ENCODE assay signal across 7 mouse cellular contexts in genomic region chr1:58802322-58803273, GRCm38 (mm10). TPM values are rescaled to one million over a fixed set of nuclear protein-coding genes. Genes with fewer than 3 reads are reported as not detected.
A peak's percentile ranks its signal among the peaks of the same experiment; 100 is the strongest.
DNase-seq lines count a peak whose midpoint lies in the region; ATAC-seq lines count a peak whose summit lies in the region.

No protein-coding gene starts in this region.

- H3K4me2 ChIP-seq in embryonic facial prominence, embryonic 15.5 days (replicated peaks): 0 out of 2 replicates have a peak overlapping the region, but pooled peaks have one; percentile 6
- peak overlapping the region; percentile 8; the same call in 1 of the 2 replicates for H3K4me2 ChIP-seq in lung, embryonic 15.5 days

- no peak; the same call in 1 of the 2 replicates for ATAC-seq in embryonic facial prominence, embryonic 15.5 days (ENCODE audit: insufficient number of reproducible peaks, low FRiP score, low TSS enrichment, low read depth)
- ATAC-seq in lung, embryonic 15.5 days (ENCODE audit: borderline replicate concordance, extremely low read depth, low FRiP score, low TSS enrichment): peak; percentile 84
- no peak for ATAC-seq in frontal cortex, adult (ENCODE audit: low TSS enrichment)

- WGBS in embryonic facial prominence, embryonic 15.5 days: 69% methylated on average over 18 of the region's 18 CpGs
- 80% methylated on average over 18 of the region's 18 CpGs for WGBS in lung, embryonic 15.5 days

- H3K9ac ChIP-seq in embryonic facial prominence, embryonic 15.5 days: no peak overlapping the region
- no peak overlapping the region for H3K9ac ChIP-seq in lung, embryonic 15.5 days

- H3K4me3 ChIP-seq in embryonic facial prominence, embryonic 15.5 days (replicated peaks): no peak overlapping the region
- no peak overlapping the region for H3K4me3 ChIP-seq in lung, embryonic 15.5 days

- peaks cover 7% of the 10 kb centered on the region; the same call in 1 of the 2 replicates for H3K36me3 ChIP-seq in embryonic facial prominence, embryonic 15.5 days
- peaks cover 9% of the 10 kb centered on the region; the same call in 1 of the 2 replicates for H3K36me3 ChIP-seq in lung, embryonic 15.5 days

- no peaks in the 10 kb centered on the region for H3K9me3 ChIP-seq in embryonic facial prominence, embryonic 15.5 days (replicated peaks)
- no peaks in the 10 kb centered on the region for H3K9me3 ChIP-seq in lung, embryonic 15.5 days

- DNase-seq in B cell, adult 2 months: peak; percentile 77 to 78
- DNase-seq in CD8-positive naive resting alpha-beta T cell, adult 2 months (ENCODE audit: low read depth in 2 of 2, low spot score in 2 of 2): peak; percentile 64 to 77
- peak; percentile 63 for DNase-seq in kidney, adult 18-20 months
- peak; percentile 77 to 85 for DNase-seq in spleen, postnatal 36 days (ENCODE audit: low spot score in 2 of 2)

- no peaks in the 10 kb centered on the region for H3K4me1 ChIP-seq in embryonic facial prominence, embryonic 15.5 days
- H3K4me1 ChIP-seq in lung, embryonic 15.5 days: no peaks in the 10 kb centered on the region; the same call in 1 of the 2 replicates

- peak overlapping the region; percentile 58 for H3K27ac ChIP-seq in embryonic facial prominence, embryonic 15.5 days (replicated peaks)
- peak overlapping the region; percentile 38; the same call in 1 of the 2 replicates for H3K27ac ChIP-seq in lung, embryonic 15.5 days

- H3K27me3 ChIP-seq in embryonic facial prominence, embryonic 15.5 days: no peaks in the 10 kb centered on the region
- no peaks in the 10 kb centered on the region for H3K27me3 ChIP-seq in lung, embryonic 15.5 days

RNA-seq across cellular contexts. Expression of gene Casp8, which starts 7.4 kb away (rescaled TPM):
- 31.5 and 31.7 TPM in 2 replicates for polyA plus RNA-seq in embryonic facial prominence, embryonic 15.5 days (2015; fragmentation: Nextera tagmentation; extraction: Ambion mirVana)
- 58.1 TPM in 2 replicates for polyA plus RNA-seq in lung, embryonic 15.5 days (2015; fragmentation: Nextera tagmentation; extraction: Ambion mirVana)
